Mouse (Mus musculus) ovary, postnatal 14 days (tissue): ENCODE measurements around the gene Utp20.
A peak's percentile ranks its signal among the peaks of the same experiment; 100 is the strongest.
"Not testable (repeated sequence)": the region's sequence is repeated elsewhere in the genome, so short reads cannot be mapped to it uniquely, and the experiment has no call there.

Experiments
- DNase-seq: peaks from one replicate; pipeline ENCODE4 v3.0.0; 2022; ENCODE audit warnings: low spot score

Utp20 gene

GRCm38 (mm10) chr10:88783941-88784340 lies 42.7 kb downstream of the Utp20 start:
- DNase-seq: no peak

GRCm38 (mm10) chr10:88783135-88783534 lies 43.5 kb downstream of the Utp20 start:
- DNase-seq: not testable (repeated sequence)

GRCm38 (mm10) chr10:88780716-88781115 lies 45.9 kb downstream of the Utp20 start:
- no peak for DNase-seq

GRCm38 (mm10) chr10:88776206-88776605 lies 50.4 kb downstream of the Utp20 start:
- no peak for DNase-seq

GRCm38 (mm10) chr10:88772965-88773364 lies 53.6 kb downstream of the Utp20 start:
- DNase-seq: not testable (repeated sequence)

- DNase-seq: no peak
Observed at GRCm38 (mm10) chr10:88769676-88770075, 56.9 kb downstream of the Utp20 start.

GRCm38 (mm10) chr10:88768961-88769360 lies 57.6 kb downstream of the Utp20 start:
- no peak for DNase-seq

- DNase-seq: no peak
Observed at GRCm38 (mm10) chr10:88765431-88766142, 61.0 kb downstream of the Utp20 start.

GRCm38 (mm10) chr10:88761524-88762212 lies 64.9 kb downstream of the Utp20 start:
- no peak for DNase-seq

- no peak for DNase-seq
Observed at GRCm38 (mm10) chr10:88741426-88741825, 85.2 kb downstream of the Utp20 start.

- no peak for DNase-seq
Observed at GRCm38 (mm10) chr10:88740781-88741180, 85.8 kb downstream of the Utp20 start.

- DNase-seq: no peak
Observed at GRCm38 (mm10) chr10:88739818-88740217, 86.8 kb downstream of the Utp20 start.

GRCm38 (mm10) chr10:88739074-88739473 lies 87.5 kb downstream of the Utp20 start:
- not testable (repeated sequence) for DNase-seq

- no peak for DNase-seq
Observed at GRCm38 (mm10) chr10:88732309-88732622, 94.3 kb downstream of the Utp20 start.

- no peak for DNase-seq
Observed at GRCm38 (mm10) chr10:88731496-88732308, 94.9 kb downstream of the Utp20 start.

- peak; percentile 90 for DNase-seq
Observed at GRCm38 (mm10) chr10:88730571-88731495, 95.8 kb downstream of the Utp20 start, which contains the start of gene Arl1. TSS of gene Arl1 (plus strand) at chr10:88730858.

GRCm38 (mm10) chr10:88728166-88728565 lies 98.4 kb downstream of the Utp20 start:
- DNase-seq: no peak

GRCm38 (mm10) chr10:88727128-88727527 lies 99.5 kb downstream of the Utp20 start:
- peak; percentile 11 for DNase-seq

GRCm38 (mm10) chr10:88725343-88725742 lies 101.3 kb downstream of the Utp20 start:
- peak; percentile 15 for DNase-seq

GRCm38 (mm10) chr10:88719618-88720017 lies 107.0 kb downstream of the Utp20 start:
- DNase-seq: no peak

GRCm38 (mm10) chr10:88717756-88718025 lies 108.9 kb downstream of the Utp20 start:
- DNase-seq: no peak
